Mouse (Mus musculus): ENCODE results near the gene Kcnc1.

- TF ChIP-seq CTCF (conservative IDR thresholded peaks at IDR 0.05; ENCODE audit: low read length): no peak
- TF ChIP-seq POU5F1 (IDR thresholded peaks at IDR 0.05; ENCODE audit: borderline replicate concordance, low read length): no peak
- no peak for TF ChIP-seq NANOG (IDR thresholded peaks at IDR 0.05; ENCODE audit: borderline replicate concordance, low read length)
Measured at GRCm38 (mm10) chr7:46475464-46475863, 79.2 kb downstream of the Kcnc1 start.
